Mouse (Mus musculus) layer of hippocampus, adult 2 months (tissue): ENCODE data around the gene Masp1. TPM values are rescaled to one million over a fixed set of nuclear protein-coding genes. Genes with fewer than 3 reads are reported as not detected.

ENCODE experiments used
- DNase-seq, 2 experiments: peaks; one replicate each; pipeline ENCODE4 v3.0.0; 2022; ENCODE audit warnings: low spot score in 2 of 2
- H3K27ac ChIP-seq: fragments of 200-600 bp; 2 replicates; pipeline ENCODE4 v1.8.1; 2022
- H3K4me3 ChIP-seq: fragments of 200-600 bp; 2 replicates; pipeline ENCODE4 v1.8.1; 2022; ENCODE audit warnings: mild to moderate bottlenecking
- CTCF ChIP-seq: fragments of 200-600 bp; conservative IDR thresholded peaks from 2 replicates; pipeline ENCODE4 v1.8.1; 2022; ENCODE audit warnings: antibody characterized with exemption, mild to moderate bottlenecking, moderate library complexity
- total RNA-seq, 2 experiments: library from RNA; stranded (reverse); gene quantifications; 2 replicates each; pipeline ENCODE4 v1.2.3; 2021

Gene Masp1
- total RNA-seq, 2 experiments from 2014 or later, result 12.4 to 12.6 TPM

DNA sequence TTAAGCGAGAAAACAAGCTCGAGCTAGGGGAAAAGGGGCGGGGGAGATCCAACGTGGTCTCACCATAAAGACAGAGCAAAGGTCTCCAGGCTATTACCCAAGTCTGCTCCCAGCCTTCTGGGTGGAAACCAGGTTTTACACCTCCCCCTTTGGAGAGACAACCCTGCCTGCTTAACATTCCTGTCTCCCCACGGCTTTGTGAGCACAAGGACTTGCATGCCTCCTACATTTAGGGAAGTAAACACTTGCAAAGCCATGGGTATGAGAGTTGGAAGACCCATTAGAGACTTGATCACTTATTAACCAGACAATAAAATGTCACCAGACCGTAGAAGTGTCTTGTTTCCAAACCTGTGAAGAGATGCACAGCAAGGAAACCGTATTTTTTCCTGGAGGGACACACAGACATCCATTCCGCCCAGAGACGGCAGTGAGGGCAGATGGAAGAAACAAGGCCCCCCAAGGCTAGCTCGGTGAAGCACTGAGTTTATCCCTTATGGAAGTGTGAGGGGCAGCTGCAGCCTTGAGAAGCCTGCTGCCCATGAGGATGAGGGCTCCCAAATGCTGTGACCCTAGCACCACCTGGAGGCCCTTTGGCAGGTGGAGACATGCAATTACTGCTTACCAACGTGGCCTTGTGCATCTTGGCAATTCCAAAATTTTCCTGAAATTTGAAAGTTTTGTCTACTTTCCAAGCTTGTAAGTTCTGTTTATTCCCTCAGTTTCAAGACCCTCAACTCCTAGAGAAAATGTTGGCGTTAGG lies 83.0 kb downstream of the Masp1 start:
- DNase-seq, result no peak
- TF ChIP-seq CTCF, result peak; percentile 23; the same call in 1 of the 2 replicates

DNA sequence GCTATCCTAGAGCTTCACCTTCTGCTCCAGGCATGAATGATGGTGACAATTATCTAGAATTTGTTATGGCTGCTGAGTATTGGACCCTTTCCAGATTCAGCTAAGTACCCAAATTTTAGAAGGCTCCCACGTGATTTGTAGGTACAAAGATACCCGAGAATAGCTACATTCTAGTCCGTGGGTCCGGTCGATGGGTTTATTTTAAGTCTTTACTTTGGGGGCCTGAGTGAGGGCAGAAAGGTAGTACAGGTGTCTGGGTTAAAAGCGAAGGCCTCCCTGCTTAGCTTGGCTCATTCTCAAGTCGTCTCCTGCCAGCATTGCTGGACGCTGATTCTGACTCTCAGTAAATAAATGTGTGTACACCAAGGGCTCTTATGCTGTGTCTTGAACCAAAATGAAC lies 90.6 kb downstream of the Masp1 start:
- H3K27ac ChIP-seq, result no peak overlapping the region
- no peak overlapping the region for H3K4me3 ChIP-seq
- TF ChIP-seq CTCF, result no peak
- DNase-seq, result no peak

More for the DNA sequence above, 83.0 kb downstream of the Masp1 start:
- no peak overlapping the region for H3K27ac ChIP-seq
- H3K4me3 ChIP-seq, result no peak overlapping the region

DNA sequence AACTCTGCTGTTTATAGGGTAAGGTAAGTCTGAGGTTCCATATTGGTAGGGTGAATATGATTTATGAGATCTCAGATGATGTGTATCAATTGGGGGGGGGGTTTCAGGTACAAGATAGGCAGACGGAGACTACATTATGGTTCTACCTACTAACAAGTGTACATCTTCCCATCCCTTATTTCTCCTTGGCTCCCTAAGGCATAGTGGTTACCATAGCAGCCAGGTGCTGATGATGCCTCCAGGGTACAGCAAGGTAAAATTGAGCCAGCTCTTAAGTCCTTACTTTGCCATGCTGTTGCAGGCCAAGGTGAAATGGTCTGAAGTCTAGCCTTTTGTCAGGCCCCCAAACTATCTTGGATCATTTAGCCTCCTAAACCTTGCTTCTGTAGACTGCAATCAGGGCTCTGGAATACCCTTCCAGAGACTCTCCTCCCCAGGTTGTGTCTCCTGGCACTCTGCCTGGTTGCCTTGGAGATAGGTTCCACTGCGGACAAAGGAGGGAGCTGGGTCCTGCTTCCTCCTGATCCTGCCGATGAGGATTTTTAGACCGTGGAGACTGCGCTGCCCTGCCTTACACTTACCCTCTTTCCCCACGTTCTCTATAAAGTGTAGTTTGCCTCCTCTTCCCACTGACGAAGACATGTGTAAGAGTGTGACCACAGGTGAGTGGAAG lies 91.8 kb downstream of the Masp1 start, which contains the start of gene Rtp1:
Gene Rtp1, plus strand, starts transcription at position 487 of the 673 bp plus-strand sequence.
- no peak for DNase-seq
- no peak within 1 kb of the TSS for H3K4me3 ChIP-seq
- TF ChIP-seq CTCF, result no peak
- H3K27ac ChIP-seq, result no peak within 1 kb of the TSS

DNA sequence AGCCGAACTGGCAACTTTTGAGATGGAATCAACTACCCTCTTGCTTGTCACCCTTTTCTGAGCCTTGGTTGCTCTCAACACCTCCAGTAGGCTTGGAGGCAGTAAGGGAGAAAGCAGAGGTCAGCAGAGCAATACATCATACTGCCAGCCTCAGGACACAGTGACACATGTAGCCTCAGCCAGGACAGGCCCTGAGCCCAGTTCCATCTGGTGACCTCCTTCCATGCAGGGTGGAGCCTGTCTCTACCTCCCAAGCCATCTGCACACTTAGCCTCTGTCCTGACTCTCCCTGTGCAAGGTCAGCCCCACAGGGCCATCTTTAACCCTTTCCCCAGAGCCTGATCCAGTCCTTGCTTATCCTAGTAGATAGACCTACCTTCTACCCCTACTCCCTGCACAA lies 92.9 kb downstream of the Masp1 start:
- no peak for TF ChIP-seq CTCF
- DNase-seq, result no peak
- H3K4me3 ChIP-seq, result no peak overlapping the region
- no peak overlapping the region for H3K27ac ChIP-seq

DNA sequence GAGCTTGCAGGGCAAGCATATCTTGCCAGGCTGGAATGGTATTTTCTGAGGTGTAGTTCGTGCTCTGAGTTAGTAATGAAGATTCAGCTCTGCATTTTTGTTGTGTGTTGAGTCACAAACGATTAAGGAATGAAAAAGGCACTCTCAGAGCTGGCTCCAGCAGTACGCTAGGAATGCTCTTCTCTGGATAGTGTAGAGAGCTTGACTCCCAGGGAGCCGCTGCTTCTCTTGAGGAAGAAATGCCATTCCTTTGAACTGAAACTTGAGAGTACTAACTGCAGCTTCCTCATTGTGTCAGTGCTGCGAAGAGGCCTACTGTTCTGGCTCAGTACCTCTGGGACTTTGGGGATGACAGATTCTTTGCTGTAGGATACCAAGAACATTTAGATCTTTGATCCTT lies 96.8 kb downstream of the Masp1 start:
- TF ChIP-seq CTCF, result no peak
- no peak for DNase-seq
- H3K27ac ChIP-seq, result peak overlapping the region; percentile 51; the same call in 1 of the 2 replicates
- no peak overlapping the region for H3K4me3 ChIP-seq

DNA sequence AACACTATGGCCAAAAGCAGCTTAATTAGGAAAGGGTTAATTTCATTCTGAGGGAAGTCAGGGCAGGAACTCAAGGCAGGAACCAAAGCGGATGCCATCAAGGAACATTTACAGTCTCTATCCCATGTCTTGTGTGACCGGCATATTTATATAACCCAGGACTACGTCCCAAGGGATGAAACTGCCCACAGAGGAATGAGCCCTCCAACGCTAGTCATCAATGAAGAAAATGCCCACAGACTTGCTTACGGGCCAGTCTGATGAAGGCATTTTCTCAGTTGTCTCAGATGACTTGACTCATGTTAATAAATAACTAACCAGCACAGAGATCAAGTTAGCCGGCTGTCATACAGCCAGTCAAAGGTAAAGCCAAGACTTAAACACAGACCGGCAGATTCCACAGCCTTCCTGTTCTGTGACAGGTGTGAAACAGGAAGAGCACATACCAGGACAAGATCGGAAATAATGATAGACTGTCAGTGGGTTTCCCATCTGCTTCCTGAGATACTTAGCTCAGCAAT lies 101.0 kb downstream of the Masp1 start:
- no peak overlapping the region for H3K27ac ChIP-seq
- no peak for TF ChIP-seq CTCF
- DNase-seq, result no peak
- no peak overlapping the region for H3K4me3 ChIP-seq

DNA sequence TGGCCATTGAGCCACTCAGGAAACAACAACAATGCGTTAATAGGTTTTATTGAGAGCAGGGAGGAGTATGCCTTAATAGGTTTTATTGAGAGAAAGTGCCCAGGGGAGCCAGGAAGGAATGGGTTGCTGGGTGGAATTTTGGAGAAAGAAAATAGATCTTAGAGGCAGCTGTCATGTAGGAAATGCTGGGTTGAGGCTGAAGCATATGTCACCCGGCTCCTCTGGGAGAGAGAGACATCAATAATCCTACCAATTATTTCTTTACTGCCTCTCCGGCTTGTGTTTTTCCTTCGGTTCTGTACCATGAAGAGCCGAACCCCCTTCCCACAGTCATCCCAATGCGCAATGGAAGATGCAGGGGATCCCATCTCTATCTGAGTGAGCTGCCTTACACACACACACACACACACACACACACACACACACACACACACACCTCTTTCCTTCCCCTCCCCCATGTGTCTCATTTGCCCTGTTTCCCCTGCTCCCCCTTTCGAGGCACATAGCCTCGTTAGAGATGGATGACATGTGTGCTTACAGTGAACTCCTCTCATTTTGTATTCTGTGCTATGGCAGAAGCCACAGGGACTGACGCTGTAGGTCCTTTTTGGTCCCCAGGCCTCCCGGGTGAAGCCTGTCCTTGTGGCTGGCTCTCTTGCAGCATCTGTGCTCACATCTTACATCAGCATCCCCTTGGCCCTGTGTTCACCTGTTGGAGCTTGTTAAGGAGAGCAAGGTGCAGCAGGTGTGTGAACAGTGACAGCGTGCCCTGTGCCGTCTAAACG lies 103.0 kb downstream of the Masp1 start:
- no peak for DNase-seq
- TF ChIP-seq CTCF, result no peak
- H3K27ac ChIP-seq, result no peak overlapping the region; the same call in 1 of the 2 replicates
- H3K4me3 ChIP-seq, result no peak overlapping the region

DNA sequence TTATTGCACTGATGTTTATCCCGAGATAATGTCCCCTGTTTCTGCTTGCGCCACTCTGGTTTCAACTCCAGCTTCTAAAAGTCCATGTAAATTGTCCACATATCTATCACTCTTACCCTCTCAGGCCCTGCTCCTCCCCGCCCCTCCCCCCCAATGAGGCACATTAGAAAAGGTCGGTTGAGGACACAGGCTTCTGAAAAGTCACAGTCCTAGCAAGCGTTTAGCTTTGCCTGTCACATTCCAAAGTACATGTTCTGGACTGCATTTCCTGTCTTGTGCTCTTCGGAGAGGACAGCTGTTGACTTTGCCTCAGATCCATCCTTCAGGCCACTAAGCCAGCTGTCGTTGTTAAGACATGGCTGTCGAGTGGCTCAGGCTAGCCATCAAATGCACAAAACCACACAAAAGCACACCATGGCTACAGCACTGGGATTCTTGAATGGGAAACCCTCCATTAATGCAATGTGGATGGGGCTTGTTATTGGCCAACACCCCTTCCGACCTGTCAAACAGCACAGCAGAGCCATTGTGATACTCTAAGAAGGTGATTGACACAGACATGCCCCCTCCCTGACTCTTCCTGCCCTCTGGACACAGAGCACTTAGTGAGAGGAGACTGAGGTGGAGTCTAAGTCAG lies 103.8 kb downstream of the Masp1 start:
- no peak for TF ChIP-seq CTCF
- Histone ChIP-seq H3K4me3 (no peak overlapping the region), H3K27ac (no peak overlapping the region; the same call in 1 of the 2 replicates)
- no peak for DNase-seq

DNA sequence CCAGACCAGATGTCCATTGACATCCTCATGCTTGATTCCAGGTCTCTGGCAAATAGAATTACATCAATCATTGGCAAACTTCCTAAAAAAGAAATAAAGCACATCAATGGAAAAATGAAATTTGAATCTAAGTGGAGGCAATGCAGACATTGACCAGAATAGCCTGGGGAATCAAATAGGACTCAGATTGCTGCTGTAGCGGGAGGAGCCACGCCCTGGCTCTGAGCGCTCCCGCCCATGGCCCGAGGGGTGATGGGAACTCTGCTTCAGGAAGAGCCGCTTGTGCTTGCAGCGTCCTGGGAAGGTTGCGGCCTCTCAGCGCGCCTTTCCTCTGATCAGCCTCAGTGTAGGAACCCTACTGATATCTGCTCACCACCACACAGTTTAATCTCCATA lies 104.4 kb downstream of the Masp1 start:
- Histone ChIP-seq H3K4me3 (no peak overlapping the region), H3K27ac (no peak overlapping the region)
- no peak for DNase-seq
- TF ChIP-seq CTCF, result no peak

DNA sequence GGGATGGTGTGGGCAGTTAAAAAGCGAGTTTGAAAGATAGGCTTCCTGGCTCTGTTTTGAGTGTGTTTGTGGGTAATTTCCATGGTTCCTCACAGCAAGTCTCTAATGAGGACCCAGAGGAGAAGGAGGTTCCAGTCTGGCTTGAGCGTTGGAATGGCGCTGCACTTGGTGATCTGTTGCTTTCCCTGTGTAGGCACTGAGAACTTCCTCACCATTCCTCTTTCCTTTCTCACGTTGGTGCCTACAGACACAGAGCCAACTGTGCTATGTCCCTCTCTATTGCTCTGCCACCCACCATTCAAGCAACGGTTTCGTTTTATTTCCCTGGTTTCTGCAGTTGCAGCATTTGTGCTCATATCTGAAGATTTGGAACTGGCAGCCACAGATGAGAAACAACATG lies 107.7 kb downstream of the Masp1 start:
- Histone ChIP-seq H3K27ac (no peak overlapping the region), H3K4me3 (no peak overlapping the region)
- TF ChIP-seq CTCF, result no peak
- no peak for DNase-seq

DNA sequence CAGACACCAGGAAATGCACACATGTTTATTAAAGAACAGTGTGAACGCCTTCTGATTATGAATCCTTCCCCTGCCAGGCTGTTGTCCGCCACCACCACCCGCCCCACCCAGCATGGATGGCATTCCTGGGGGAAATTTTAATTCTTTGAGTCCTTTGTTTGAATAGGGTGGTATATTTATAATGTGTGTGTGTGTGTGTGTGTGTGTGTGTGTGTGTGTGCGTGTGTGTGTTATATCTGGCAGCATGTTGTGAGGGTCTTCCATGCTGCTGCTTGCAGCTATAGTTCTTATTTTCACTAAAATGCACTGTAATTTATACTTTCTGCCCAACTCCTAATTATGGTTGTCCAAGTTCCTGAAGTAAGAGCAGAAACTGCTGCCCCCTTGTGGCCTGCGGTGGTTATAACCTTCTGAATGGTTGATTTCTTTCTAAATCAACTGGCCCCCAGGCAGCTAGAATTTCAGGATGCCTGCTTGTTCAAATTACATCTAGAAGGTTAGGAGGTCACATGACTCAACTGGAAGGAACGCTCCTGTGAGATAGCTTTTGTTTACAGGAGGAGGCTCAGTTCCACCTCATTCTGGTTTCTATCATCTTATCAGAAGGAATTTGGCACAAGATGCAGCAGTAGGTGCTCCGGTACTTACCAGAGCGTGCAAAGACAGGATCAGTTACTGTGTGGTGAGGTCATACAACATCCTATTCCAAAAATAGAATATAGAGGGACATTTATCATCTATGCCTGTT lies 117.4 kb downstream of the Masp1 start:
- H3K4me3 ChIP-seq, result no peak overlapping the region
- TF ChIP-seq CTCF, result peak; percentile 87

DNA sequence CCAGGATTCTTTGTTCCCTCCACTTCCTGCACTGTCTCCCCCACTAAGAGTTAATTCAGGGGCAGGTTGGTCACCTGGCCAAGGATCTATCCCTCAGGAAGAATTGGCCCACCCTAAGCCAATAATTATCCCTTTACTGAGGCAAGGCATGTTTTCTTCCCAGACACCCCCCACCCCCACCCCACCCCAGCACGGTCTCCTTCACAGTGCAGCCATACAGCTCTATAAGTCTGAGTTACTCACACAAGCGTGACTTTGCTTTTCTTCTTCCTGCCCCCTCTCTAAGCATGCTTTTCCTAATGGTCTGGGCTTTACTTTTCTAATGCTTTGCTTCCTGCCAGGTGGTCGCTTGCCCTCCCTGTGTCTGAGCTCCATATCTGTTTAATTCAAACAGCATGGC lies 118.7 kb downstream of the Masp1 start:
- TF ChIP-seq CTCF, result no peak

More for the DNA sequence above, 117.4 kb downstream of the Masp1 start:
- H3K27ac ChIP-seq, result no peak overlapping the region
- DNase-seq, result peak; percentile 50 to 85

More for the DNA sequence above, 118.7 kb downstream of the Masp1 start:
- no peak for DNase-seq
- H3K4me3 ChIP-seq, result no peak overlapping the region
- no peak overlapping the region for H3K27ac ChIP-seq
